9 mouse cellular contexts compared by ENCODE assay signal in the genomic region with DNA sequence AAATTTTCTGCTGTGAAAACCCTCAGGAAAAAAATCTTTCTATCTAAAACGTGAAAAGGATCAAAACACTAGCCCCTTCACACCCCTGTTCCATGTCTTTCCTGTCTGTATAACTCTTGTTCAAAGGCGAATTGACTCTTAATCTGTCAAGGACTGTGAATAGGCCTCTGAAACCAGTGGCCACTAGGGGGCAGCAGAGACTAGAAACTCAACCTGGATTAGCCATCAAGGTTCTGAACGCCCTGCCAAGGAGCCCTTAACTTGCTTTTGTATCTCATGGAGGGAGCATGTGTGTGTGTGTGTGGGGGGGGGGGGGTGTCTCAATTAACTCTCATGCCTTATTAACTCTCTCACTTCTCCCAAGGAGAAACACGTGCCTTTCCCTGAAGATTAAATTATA. TPM values are rescaled to one million over a fixed set of nuclear protein-coding genes. Genes with fewer than 3 reads are reported as not detected.
DNase-seq lines count a peak whose midpoint lies in the region; ATAC-seq and TF ChIP-seq lines count a peak whose summit lies in the region.
"Had no signal": no experiment of that assay in that cellular context is flagged by ENCODE, and none has a peak within 500 bp of the region (broad histone marks: within the 10 kb centered on the region; RNA-seq: fewer than 3 reads in every experiment).

No protein-coding gene starts in this region.

- ATAC-seq in liver, embryonic 12.5 days = no peak
- peak; percentile 42 for ATAC-seq in forebrain, embryonic 13.5 days
- peak; percentile 43; the same call in 1 of the 2 replicates for ATAC-seq in hindbrain, postnatal 0 days

- peak; percentile 92 for TF ChIP-seq CTCF in hindbrain, postnatal 0 days (IDR thresholded peaks at IDR 0.05; ENCODE audit: low read depth)

- H3K9ac ChIP-seq in liver, embryonic 12.5 days = no peak overlapping the region
- no peak overlapping the region for H3K9ac ChIP-seq in forebrain, embryonic 13.5 days
- no peak overlapping the region for H3K9ac ChIP-seq in hindbrain, postnatal 0 days (replicated peaks; ENCODE audit: low read length)
- H3K9ac ChIP-seq: embryonic facial prominence, embryonic 15.5 days had no signal

- no peaks in the 10 kb centered on the region for H3K36me3 ChIP-seq in liver, embryonic 12.5 days
- no peaks in the 10 kb centered on the region for H3K36me3 ChIP-seq in forebrain, embryonic 13.5 days (ENCODE audit: poor library complexity, severe bottlenecking)
- H3K36me3 ChIP-seq in hindbrain, postnatal 0 days (ENCODE audit: insufficient read depth, low read length) = no peaks in the 10 kb centered on the region
- H3K36me3 ChIP-seq: embryonic facial prominence, embryonic 15.5 days had no signal

- intact Hi-C loops in left cerebral cortex, postnatal 4 days (cut with DNase I) = loop anchor here (10.0 kb wide), 2 partner anchors 641 to 941 kb away; no protein-coding TSS in a partner anchor

- no peaks in the 10 kb centered on the region for H3K9me3 ChIP-seq in liver, embryonic 12.5 days (replicated peaks)
- H3K9me3 ChIP-seq in forebrain, embryonic 13.5 days (replicated peaks) = no peaks in the 10 kb centered on the region
- H3K9me3 ChIP-seq in hindbrain, postnatal 0 days (ENCODE audit: low read length) = no peaks in the 10 kb centered on the region
- H3K9me3 ChIP-seq: embryonic facial prominence, embryonic 15.5 days had no signal

- H3K4me1 ChIP-seq in liver, embryonic 12.5 days = 0 out of 2 replicates have a peak, but pooled peaks cover 9% of the 10 kb centered on the region
- H3K4me1 ChIP-seq in forebrain, embryonic 13.5 days = peaks cover 31% of the 10 kb centered on the region
- H3K4me1 ChIP-seq in hindbrain, postnatal 0 days (ENCODE audit: insufficient read depth, low read length) = peaks cover 5% of the 10 kb centered on the region; the same call in 1 of the 2 replicates

- DNase-seq in liver = peak; percentile 71
- DNase-seq in c-Kit-positive CD71-positive TER-119-negative erythroid progenitor cells, embryonic 14.5 days (ENCODE audit: low read depth) = peak; percentile 43
- DNase-seq in hindbrain, postnatal 0 days (ENCODE audit: low spot score) = peak; percentile 94
- peak; percentile 94 for DNase-seq in left cerebral cortex, postnatal 4 days
- peak; percentile 73 for DNase-seq in retina, adult 2 months (ENCODE audit: low read depth, low spot score)
- peak; percentile 66 for DNase-seq in thymus, postnatal 25 days

- H3K4me3 ChIP-seq in liver, embryonic 12.5 days = no peak overlapping the region
- H3K4me3 ChIP-seq in forebrain, embryonic 13.5 days = no peak overlapping the region
- H3K4me3 ChIP-seq in hindbrain, postnatal 0 days (ENCODE audit: low read length) = no peak overlapping the region
- H3K4me3 ChIP-seq: embryonic facial prominence, embryonic 15.5 days had no signal

- H3K27me3 ChIP-seq in liver, embryonic 12.5 days (replicated peaks) = peaks cover 40% of the 10 kb centered on the region
- peaks cover 29% of the 10 kb centered on the region for H3K27me3 ChIP-seq in forebrain, embryonic 13.5 days
- H3K27me3 ChIP-seq in hindbrain, postnatal 0 days (ENCODE audit: insufficient read depth, low read length) = no peaks in the 10 kb centered on the region

- H3K4me2 ChIP-seq in liver, embryonic 12.5 days = no peak overlapping the region
- H3K4me2 ChIP-seq in forebrain, embryonic 13.5 days = no peak overlapping the region
- H3K4me2 ChIP-seq in hindbrain, postnatal 0 days (ENCODE audit: low read depth, low read length) = no peak overlapping the region
- H3K4me2 ChIP-seq: embryonic facial prominence, embryonic 15.5 days had no signal

- 12% methylated on average over 4 of the region's 4 CpGs for WGBS in liver, embryonic 12.5 days (ENCODE audit: insufficient replicate concordance)
- 4% methylated on average over 4 of the region's 4 CpGs for WGBS in forebrain, embryonic 13.5 days
- 7% methylated on average over 4 of the region's 4 CpGs for WGBS in hindbrain, postnatal 0 days

- H3K27ac ChIP-seq in liver, embryonic 12.5 days = no peak overlapping the region
- H3K27ac ChIP-seq in forebrain, embryonic 13.5 days = no peak overlapping the region
- no peak overlapping the region for H3K27ac ChIP-seq in hindbrain, postnatal 0 days
- H3K27ac ChIP-seq: embryonic facial prominence, embryonic 15.5 days had no signal

RNA-seq across cellular contexts. Expression of a gene that starts 1.8 kb away (rescaled TPM):
- polyA plus RNA-seq in liver, embryonic 12.5 days (2016; fragmentation: Nextera tagmentation; extraction: Ambion mirVana) = 0.02 and 0.14 TPM in 2 replicates
- 1.8 and 2.0 TPM in 2 replicates for polyA plus RNA-seq in forebrain, embryonic 13.5 days (2015; fragmentation: Nextera tagmentation; extraction: Ambion mirVana)
- total RNA-seq in hindbrain, postnatal 0 days (2014; rRNA removed) = 17.1 and 17.4 TPM in 2 replicates
- polyA plus RNA-seq in hindbrain, postnatal 0 days (2015; fragmentation: Nextera tagmentation; extraction: Ambion mirVana) = 3.4 and 4.0 TPM in 2 replicates
- total RNA-seq in left cerebral cortex, postnatal 4 days (2021) = 1 to 10 TPM; 7.4 to 9.1 TPM

Comparison
In these comparisons a context has a peak if more than half of its experiments do, and no peak if none do; other contexts are left out.
1. DNase-seq: peak in every context shown above with its lines; median percentile 94 in hindbrain, postnatal 0 days; 94 in left cerebral cortex, postnatal 4 days; 73 in retina, adult 2 months; 71 in liver; 66 in thymus, postnatal 25 days; 43 in c-Kit-positive CD71-positive TER-119-negative erythroid progenitor cells, embryonic 14.5 days.